ENCODE assay signal across 23 mouse cellular contexts in genomic region chr13:59689843-59690242, GRCm38 (mm10). TPM values are rescaled to one million over a fixed set of nuclear protein-coding genes. Genes with fewer than 3 reads are reported as not detected.
"Had no signal": no experiment of that assay in that cellular context is flagged by ENCODE, and none has a peak within 500 bp of the region (broad histone marks: within the 10 kb centered on the region; RNA-seq: fewer than 3 reads in every experiment).

No protein-coding gene starts in this region.

- H3K4me1 ChIP-seq: neural tube, embryonic 13.5 days; neural tube, embryonic 15.5 days; stomach, embryonic 15.5 days had no signal

- H3K9me3 ChIP-seq: neural tube, embryonic 15.5 days; stomach, embryonic 15.5 days had no signal

- H3K4me2 ChIP-seq: neural tube, embryonic 13.5 days; neural tube, embryonic 15.5 days; stomach, embryonic 15.5 days had no signal

- DNase-seq: retina, postnatal 1 day; right cerebral cortex, adult 18-20 months; right cerebral cortex, postnatal 14 days; right cerebral cortex, postnatal 25 days; right cerebral cortex, postnatal 4 days; spleen, adult 18-20 months; thymus, adult 18-20 months; thymus, adult 2 months; thymus, postnatal 14 days; thymus, postnatal 25 days; thymus, postnatal 4 days had no signal

- H3K9ac ChIP-seq: neural tube, embryonic 13.5 days; neural tube, embryonic 15.5 days; stomach, embryonic 15.5 days had no signal

- H3K36me3 ChIP-seq: neural tube, embryonic 13.5 days; neural tube, embryonic 15.5 days; stomach, embryonic 15.5 days had no signal

- H3K4me3 ChIP-seq: neural tube, embryonic 13.5 days; neural tube, embryonic 15.5 days; stomach, embryonic 15.5 days had no signal

- H3K27ac ChIP-seq: neural tube, embryonic 13.5 days; neural tube, embryonic 15.5 days; stomach, embryonic 15.5 days; stomach, postnatal 0 days had no signal

- H3K27me3 ChIP-seq: neural tube, embryonic 13.5 days; neural tube, embryonic 15.5 days; stomach, embryonic 15.5 days had no signal

RNA-seq across cellular contexts. Expression of gene 4921517D22Rik, which starts 4.1 kb away (rescaled TPM):
- polyA plus RNA-seq: neural tube, embryonic 13.5 days; neural tube, embryonic 14.5 days; neural tube, embryonic 15.5 days; small intestine, adult 2 months; spleen, adult 2 months; stomach, embryonic 14.5 days; stomach, embryonic 15.5 days; stomach, embryonic 16.5 days; stomach, postnatal 0 days; thymus, adult 2 months; thymus, postnatal 0 days; urinary bladder, adult 2 months had no signal

RNA-seq across cellular contexts. Expression of gene Spata31d1a, which starts 20.3 kb away (rescaled TPM):
- total RNA-seq: neutrophil, adult 5-6 weeks had no signal
- polyA plus RNA-seq: small intestine, adult 2 months; spleen, adult 2 months; stomach, embryonic 15.5 days; stomach, embryonic 16.5 days; stomach, postnatal 0 days; thymus, postnatal 0 days; urinary bladder, adult 2 months had no signal

RNA-seq across cellular contexts. Expression of gene Spata31d1b, which starts 22.2 kb away (rescaled TPM):
- total RNA-seq: neutrophil, adult 5-6 weeks had no signal
- polyA plus RNA-seq: neural tube, embryonic 13.5 days; neural tube, embryonic 14.5 days; neural tube, embryonic 15.5 days; small intestine, adult 2 months; spleen, adult 2 months; stomach, embryonic 14.5 days; stomach, embryonic 15.5 days; stomach, embryonic 16.5 days; stomach, postnatal 0 days; urinary bladder, adult 2 months had no signal

RNA-seq across cellular contexts. Expression of gene Spata31d1d, which starts 41.7 kb away (rescaled TPM):
- total RNA-seq: neutrophil, adult 5-6 weeks had no signal
- polyA plus RNA-seq: neural tube, embryonic 13.5 days; neural tube, embryonic 14.5 days; neural tube, embryonic 15.5 days; small intestine, adult 2 months; spleen, adult 2 months; stomach, embryonic 14.5 days; stomach, embryonic 15.5 days; stomach, embryonic 16.5 days; stomach, postnatal 0 days; thymus, postnatal 0 days; urinary bladder, adult 2 months had no signal
